Mouse (Mus musculus) liver, adult (tissue): Measurements from ENCODE around the gene Slc9a5.

ENCODE experiments used
- GATA4 ChIP-seq: IDR thresholded peaks from 2 replicates; pipeline ENCODE4 v1.6.1; 2014; ENCODE audit warnings: mild to moderate bottlenecking, low read length; ENCODE audit not compliant: insufficient replicate concordance

The Slc9a5 gene

GRCm38 (mm10) chr8:105348450-105349095, at the start of gene Slc9a5:
TSS of gene Slc9a5 (plus strand) at chr8:105348843.
- TF ChIP-seq GATA4: no peak

- TF ChIP-seq GATA4: no peak
Measured at GRCm38 (mm10) chr8:105299962-105300361, 48.7 kb upstream of the Slc9a5 start.

GRCm38 (mm10) chr8:105303396-105303795, 45.2 kb upstream of the Slc9a5 start:
- TF ChIP-seq GATA4: no peak

- no peak for TF ChIP-seq GATA4
Measured at GRCm38 (mm10) chr8:105303874-105304273, 44.8 kb upstream of the Slc9a5 start.

- no peak for TF ChIP-seq GATA4
Measured at GRCm38 (mm10) chr8:105304325-105305210, 44.1 kb upstream of the Slc9a5 start.

- TF ChIP-seq GATA4: peak; percentile 37; the same call in 1 of the 2 replicates
Measured at GRCm38 (mm10) chr8:105305211-105306145, 43.2 kb upstream of the Slc9a5 start, which contains the start of gene Elmo3. TSS of gene Elmo3 (plus strand) at chr8:105305601.

GRCm38 (mm10) chr8:105306146-105306691, 42.4 kb upstream of the Slc9a5 start:
- no peak for TF ChIP-seq GATA4

- TF ChIP-seq GATA4: no peak
Measured at GRCm38 (mm10) chr8:105307670-105308069, 41.0 kb upstream of the Slc9a5 start.

GRCm38 (mm10) chr8:105308428-105308827, 40.2 kb upstream of the Slc9a5 start:
- no peak for TF ChIP-seq GATA4

GRCm38 (mm10) chr8:105309142-105309847, 39.3 kb upstream of the Slc9a5 start:
- TF ChIP-seq GATA4: no peak

GRCm38 (mm10) chr8:105310118-105310517, 38.5 kb upstream of the Slc9a5 start:
- no peak for TF ChIP-seq GATA4

GRCm38 (mm10) chr8:105311718-105312117, 36.9 kb upstream of the Slc9a5 start:
- TF ChIP-seq GATA4: no peak

- TF ChIP-seq GATA4: no peak
Measured at GRCm38 (mm10) chr8:105312891-105313481, 35.7 kb upstream of the Slc9a5 start.
